Mouse (Mus musculus) heart, adult 8-10 months (tissue): Measurements from ENCODE around the gene Pde9a. TPM values are rescaled to one million over a fixed set of nuclear protein-coding genes. Genes with fewer than 3 reads are reported as not detected.

Experiments used
- DNase-seq: peaks from one replicate; pipeline ENCODE4 v3.0.0; 2022; ENCODE audit warnings: low spot score
- total RNA-seq, 4 experiments: library from RNA; stranded (reverse); gene quantifications; 2 replicates each; pipeline ENCODE4 v1.2.4; 2022

Gene Pde9a
- total RNA-seq, 4 experiments from 2014 or later = 3.1 to 5.5 (median 4.2) TPM

DNA sequence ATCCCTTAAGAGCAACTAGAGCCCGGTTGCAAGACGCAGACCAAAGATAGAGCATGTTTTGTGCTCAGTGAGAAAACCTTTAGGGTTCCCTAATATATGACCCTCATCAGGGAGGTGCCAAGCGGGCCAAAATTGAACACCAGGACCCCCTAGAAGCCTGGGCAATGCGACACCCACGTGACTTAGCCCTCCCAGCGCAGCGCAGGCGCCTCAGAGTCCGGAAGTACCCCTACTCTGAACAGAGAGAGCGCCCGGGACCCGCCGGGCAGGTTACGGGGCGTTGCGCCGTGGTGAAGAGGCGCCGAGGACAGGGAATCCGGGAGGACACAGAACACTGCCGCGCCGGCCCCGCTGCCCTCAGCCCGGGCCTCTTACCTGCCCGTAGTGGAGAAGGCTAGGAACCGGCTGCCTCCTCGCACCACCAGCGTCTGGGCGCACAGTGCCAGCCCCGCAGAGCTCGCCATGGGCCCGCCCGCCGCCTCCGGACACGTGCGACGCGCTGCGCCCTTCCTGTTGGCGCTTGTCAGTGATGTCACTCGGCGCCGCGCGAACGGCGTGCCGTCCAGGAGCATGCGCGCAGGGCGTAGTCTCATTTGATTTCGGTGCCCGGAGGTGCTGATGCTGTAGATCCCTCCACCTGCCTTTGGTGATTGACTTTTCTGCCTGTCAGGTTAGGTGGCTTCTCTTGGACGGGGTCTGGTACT, 125.9 kb downstream of the Pde9a start:
- peak; percentile 81 for DNase-seq

DNA sequence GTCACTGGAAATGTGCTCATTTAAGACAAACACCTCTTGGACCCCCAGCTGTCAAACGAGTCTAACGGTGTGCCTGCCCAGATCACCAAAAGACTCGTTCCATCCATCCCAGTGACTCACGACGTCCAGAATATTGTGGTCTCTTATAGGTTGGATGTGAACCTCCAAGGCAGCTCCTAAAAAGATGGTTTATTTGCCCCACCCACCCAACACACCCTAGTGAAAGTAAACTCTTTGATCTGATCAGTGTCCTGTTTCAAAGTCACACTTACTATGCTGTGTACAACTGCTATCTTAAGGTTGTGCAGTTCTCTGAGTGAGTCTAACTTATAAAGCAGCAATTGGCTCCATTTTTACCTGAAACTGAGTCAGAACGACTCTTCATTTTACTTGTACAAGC, 126.6 kb downstream of the Pde9a start:
- no peak for DNase-seq

DNA sequence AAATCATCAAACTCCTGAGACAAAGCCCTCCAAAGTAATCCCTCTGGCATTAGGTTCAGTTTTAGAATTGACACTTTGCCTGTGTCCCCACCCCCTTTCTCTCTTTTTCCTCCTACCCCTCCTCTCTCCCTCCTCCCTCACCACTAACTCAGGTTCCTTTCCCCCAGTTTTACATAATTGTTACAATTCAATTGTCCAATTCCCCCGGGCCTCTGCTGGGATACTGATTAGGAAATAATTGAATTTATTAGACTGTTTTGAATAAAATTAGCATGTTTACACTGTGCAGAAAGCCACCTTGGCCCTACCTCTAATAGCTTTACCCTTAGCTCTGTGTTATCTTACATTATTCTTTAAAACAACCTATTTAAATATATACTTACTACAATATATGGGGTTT, 128.7 kb downstream of the Pde9a start:
- no peak for DNase-seq

DNA sequence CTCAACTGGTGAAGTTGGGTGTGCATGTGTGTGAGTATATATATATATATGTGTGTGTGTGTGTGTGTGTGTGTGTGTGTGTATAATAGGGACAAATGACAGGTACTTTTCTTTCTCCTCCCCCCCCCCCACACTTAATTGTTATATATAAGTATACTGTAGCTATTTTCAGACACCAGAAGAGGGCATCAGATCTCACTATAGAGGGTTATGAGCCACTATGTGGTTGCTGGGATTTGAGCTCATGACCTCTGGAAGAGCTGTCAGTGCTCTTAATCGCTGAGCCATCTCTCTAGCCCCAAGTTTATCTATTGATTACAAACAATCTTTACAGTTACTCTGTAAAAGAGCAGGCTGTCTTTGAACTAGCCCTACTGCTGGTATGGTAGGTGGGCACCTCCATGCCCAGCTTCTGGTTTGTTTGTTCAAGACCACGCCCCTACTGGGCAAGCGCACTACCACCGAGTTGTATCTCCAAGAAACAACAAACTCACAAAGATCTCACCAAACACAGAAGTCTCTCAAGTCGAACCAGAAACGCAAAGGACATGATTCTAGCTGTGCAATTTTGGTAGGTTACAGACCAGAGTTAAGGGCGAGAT, 133.4 kb downstream of the Pde9a start:
- no peak for DNase-seq

DNA sequence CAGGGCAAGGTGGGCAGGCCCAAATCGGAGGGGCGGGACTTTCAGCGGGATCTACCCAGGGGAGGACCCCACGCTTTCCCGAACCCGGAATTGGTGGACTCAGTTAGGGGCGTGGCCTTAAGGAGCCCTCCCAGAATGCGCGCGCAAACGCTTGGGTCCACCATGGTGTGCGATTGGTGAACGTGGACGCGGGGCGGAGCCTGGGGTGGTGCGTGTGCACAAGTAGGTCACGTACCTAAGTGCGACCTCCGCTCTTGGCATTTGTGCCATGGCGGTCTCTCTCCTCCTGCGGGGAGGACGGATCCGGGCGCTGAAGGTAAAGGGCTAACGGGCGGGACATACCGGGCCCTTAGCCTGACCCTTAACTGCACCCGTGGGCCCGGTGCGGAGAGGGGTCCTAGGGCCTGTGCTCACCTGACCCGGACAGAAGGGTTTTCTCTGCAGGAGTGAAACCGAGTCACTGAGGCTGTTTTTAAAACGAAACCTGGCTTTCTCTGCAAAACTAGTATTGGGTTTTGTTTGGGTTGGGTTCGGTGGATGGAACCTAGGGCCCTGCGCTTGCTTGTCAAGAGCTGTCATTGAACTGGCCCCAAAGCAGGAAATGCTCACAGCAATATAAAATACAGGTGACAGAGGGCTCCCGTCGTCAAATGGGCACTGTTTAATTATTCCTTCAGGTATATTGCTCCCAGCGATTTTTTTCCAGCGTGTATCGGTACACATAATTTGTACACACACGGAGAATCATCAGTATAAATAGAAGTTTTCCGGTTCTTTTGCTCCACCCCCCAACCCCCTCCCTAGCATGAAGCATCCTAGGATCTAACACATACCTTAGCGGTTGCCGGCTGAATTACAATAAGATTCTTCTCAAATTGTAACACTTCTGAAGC, 134.2 kb downstream of the Pde9a start, which contains the start of the genes Wdr4 and Ndufv3:
Gene Wdr4, minus strand, starts transcription at position 35 of the 893 bp plus-strand sequence.
Gene Ndufv3, plus strand, starts transcription at position 170 of the 893 bp plus-strand sequence.
- DNase-seq = peak; percentile 99

DNA sequence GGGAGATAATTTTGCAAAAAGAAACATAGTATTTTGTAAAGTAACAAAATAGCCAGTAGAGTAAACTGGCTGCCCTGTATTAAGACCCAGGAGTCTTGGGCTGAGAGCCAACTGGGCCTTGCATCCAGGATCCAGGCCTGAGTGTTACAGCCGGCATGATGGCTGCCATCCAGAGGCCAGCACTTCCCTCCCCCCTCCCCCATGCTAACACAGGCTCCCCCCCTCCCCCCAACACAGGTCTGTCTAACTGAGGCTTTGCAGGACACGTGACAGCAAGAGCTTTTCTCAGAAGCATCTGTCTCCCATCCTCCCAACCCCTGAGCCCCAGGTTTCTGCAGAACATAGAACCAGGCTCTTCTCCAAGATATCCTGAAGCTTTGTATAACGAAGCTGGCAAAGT, 134.9 kb downstream of the Pde9a start:
- peak; percentile 54 for DNase-seq

DNA sequence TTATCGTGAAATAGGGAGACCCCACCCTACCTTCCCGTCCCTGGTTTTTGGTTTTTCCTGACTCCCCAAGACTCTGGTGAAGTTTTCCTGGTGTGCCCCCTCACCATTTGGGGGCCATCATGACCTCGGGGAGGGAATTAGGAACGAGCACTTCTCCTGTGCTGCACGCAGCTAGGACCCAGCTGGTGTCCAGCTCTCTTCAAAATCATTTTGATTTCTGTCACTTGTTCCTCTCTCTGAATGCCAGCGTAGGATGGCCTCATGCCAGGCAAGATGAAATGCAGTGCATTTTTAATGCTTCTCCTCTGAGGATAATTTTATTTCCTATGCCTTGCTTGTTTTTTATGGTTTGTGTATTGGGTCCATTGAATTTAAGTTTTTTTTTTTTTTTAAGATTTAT, 135.9 kb downstream of the Pde9a start:
- DNase-seq = no peak

DNA sequence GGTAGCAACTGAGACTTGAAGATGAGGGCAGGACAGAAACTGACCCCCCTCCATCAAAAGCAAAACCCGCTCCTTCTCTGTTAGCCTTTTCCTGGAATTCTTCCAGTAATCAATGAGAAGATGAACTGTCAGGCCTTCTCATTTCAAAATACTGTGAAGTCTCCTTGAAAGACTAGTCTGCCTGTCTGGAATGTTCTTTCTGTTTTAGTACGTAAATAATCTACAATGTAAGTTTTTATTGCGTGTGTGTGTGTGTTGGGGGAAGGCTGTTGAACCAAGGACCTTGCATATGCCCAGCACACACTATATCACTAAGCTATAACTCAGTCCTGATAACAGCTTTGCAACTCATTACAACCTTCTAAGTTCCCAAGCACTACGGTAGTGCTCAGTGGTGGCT, 139.1 kb downstream of the Pde9a start:
- no peak for DNase-seq

DNA sequence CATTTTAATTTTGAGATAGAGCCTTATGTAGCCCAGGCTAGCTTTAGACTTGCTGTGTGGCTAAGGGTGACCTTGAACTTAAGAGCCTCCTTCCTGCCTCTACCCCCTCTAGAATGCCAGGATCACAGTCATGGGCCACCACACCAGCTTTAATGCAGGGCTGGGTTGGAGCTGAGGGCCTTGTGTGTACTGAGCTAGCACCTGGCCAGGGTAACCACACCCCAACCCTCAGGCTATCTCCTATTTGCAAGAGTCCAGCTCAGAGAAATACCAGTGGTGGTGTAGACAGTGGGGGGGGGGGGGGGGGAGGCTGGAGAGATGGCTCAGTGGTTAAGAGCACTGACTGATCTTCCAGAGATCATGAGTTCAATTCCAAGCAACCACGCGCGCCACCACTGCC, 139.8 kb downstream of the Pde9a start:
- no peak for DNase-seq

Other genes starting within 250 kb of the Pde9a start
- not detected for gene Tff2, start 241.9 kb upstream of the Pde9a start, total RNA-seq
- not detected for gene Tff1, start 220.9 kb upstream of the Pde9a start, total RNA-seq
- not detected for gene Tmprss3, start 187.2 kb upstream of the Pde9a start, total RNA-seq
- under 1 TPM in 2 of 4 experiments, not detected in 2; 0.11 to 0.19 TPM for gene Ubash3a, start 178.3 kb upstream of the Pde9a start, total RNA-seq
- 1 to 10 TPM in 2 of 4 experiments, under 1 TPM in 2; 0.59 to 1.3 (median 0.91) TPM for gene Rsph1, start 108.8 kb upstream of the Pde9a start, total RNA-seq
- gene Slc37a1, start 99.4 kb upstream of the Pde9a start, total RNA-seq = 10 to 100 TPM in 2 of 4 experiments, 1 to 10 TPM in 2; 7.9 to 11.9 (median 10.0) TPM
- 1 to 10 TPM; 6.4 to 7.1 (median 6.8) TPM for gene Wdr4, start 133.8 kb downstream of the Pde9a start, total RNA-seq
- gene Ndufv3, start 133.9 kb downstream of the Pde9a start, total RNA-seq = 1,000 to 10,000 TPM; 1,464 to 1,614 (median 1,563) TPM
- 10 to 100 TPM in 2 of 4 experiments, 1 to 10 TPM in 2; 7.4 to 13.1 (median 10.4) TPM for gene Pknox1, start 178.5 kb downstream of the Pde9a start, total RNA-seq